Mouse (Mus musculus): ENCODE results near the gene Fbxo4. TPM values are rescaled to one million over a fixed set of nuclear protein-coding genes. Genes with fewer than 3 reads are reported as not detected.

The Fbxo4 gene
- 3.2 and 3.4 TPM in 2 replicates for polyA plus RNA-seq (2016; fragmentation: Nextera tagmentation; extraction: Ambion mirVana)

DNA sequence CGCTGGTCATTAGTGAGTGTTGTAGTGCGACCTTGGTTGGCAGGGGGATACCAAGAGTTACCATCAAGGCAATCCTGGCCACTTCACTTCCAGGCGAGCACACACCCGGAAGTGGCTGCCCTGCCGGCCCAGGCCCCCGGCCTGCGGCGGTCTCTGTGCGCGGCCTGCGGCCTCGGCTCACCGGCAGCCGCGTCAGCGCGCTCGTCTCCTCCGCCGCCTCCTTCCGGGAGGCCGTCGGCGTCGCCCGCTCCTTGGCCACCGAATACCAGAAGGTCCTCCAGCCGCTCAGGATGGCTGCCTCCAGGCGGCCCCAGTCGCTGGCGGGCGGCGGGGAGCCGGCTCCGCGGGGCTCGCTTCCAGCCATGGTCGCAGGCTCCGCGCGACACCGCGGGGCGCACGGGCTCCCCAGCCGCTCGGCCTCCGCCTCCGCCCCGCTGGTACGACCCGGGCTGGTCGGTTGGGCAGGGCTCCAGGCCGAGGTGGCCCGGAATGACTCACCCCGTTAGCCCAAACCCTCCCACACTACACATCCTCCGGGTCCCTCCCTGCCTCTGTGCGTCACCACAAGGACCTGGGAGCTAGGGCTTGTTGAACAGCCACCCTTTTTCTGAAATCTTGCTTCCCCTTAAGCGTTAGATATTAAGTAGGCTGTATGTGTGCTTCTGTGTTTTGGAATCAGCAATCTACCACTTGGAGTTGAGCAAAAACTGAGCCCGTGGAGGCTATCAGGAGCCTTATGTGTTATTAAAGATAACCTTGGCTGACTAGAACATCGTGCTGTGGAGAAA is at the start of gene Fbxo4:
TSS of gene Fbxo4 (minus strand) at position 513 of the 788 bp plus-strand sequence.
- Histone ChIP-seq H3K36me3 (peaks cover 20% of the 10 kb centered on the region), H3K4me3 (peak within 1 kb of the TSS; percentile 58), H3K27me3 (ENCODE audit: low read depth, poor library complexity, severe bottlenecking) (no peaks in the 10 kb centered on the region), H3K4me1 (peaks cover 4% of the 10 kb centered on the region; the same call in 1 of the 2 replicates), H3K27ac (peak within 1 kb of the TSS; percentile 90), H3K9me3 (replicated peaks) (no peaks in the 10 kb centered on the region)
- WGBS: 2% methylated on average over 61 of the region's 61 CpGs
- DNase-seq (ENCODE audit: low spot score): peak; percentile 77

DNA sequence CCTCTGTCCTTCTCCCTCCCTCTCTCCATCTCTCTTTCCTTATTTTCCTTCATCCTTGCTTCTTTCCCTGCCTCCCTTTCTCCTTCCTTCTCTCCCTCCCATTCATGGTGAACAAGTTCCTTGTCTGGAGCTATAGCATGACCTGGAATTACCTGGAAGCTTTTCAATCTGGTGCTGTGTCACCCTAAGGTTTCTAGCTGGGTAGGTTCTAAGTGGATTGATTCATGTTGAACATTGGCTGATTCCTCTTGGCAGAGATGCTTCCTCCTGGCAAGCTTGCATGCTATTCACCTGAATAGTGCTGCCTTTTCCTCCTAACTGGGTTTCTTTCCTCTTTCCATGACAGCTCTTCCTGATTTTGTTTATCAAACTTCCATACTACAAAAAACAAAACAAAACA is 49.6 kb upstream of the Fbxo4 start:
- no peaks in the 10 kb centered on the region for H3K27me3 ChIP-seq (ENCODE audit: low read depth, poor library complexity, severe bottlenecking)

GRCm38 (mm10) chr15:4028411-4028700 is 49.0 kb upstream of the Fbxo4 start:
- Histone ChIP-seq H3K27me3 (ENCODE audit: low read depth, poor library complexity, severe bottlenecking) (no peaks in the 10 kb centered on the region), H3K9me3 (replicated peaks) (no peaks in the 10 kb centered on the region), H3K36me3 (no peaks in the 10 kb centered on the region), H3K27ac (no peak overlapping the region), H3K4me1 (peaks cover 11% of the 10 kb centered on the region; the same call in 1 of the 2 replicates), H3K4me3 (peak overlapping the region; percentile 83; the same call in 1 of the 2 replicates)
- DNase-seq (ENCODE audit: low spot score): no peak
- WGBS: 82% methylated on average over 6 of the region's 6 CpGs

More for the DNA sequence above, 49.6 kb upstream of the Fbxo4 start:
- Histone ChIP-seq H3K9me3 (replicated peaks) (no peaks in the 10 kb centered on the region), H3K4me3 (no peak overlapping the region), H3K27ac (no peak overlapping the region), H3K36me3 (no peaks in the 10 kb centered on the region), H3K4me1 (peaks cover 11% of the 10 kb centered on the region; the same call in 1 of the 2 replicates)
- no peak for DNase-seq (ENCODE audit: low spot score)

GRCm38 (mm10) chr15:4027671-4028410 is 48.5 kb upstream of the Fbxo4 start:
- Histone ChIP-seq H3K9me3 (replicated peaks) (no peaks in the 10 kb centered on the region), H3K27me3 (ENCODE audit: low read depth, poor library complexity, severe bottlenecking) (no peaks in the 10 kb centered on the region), H3K27ac (peak overlapping the region; percentile 90), H3K36me3 (no peaks in the 10 kb centered on the region), H3K4me1 (peaks cover 11% of the 10 kb centered on the region; the same call in 1 of the 2 replicates), H3K4me3 (peak overlapping the region; percentile 83)
- WGBS: 12% methylated on average over 6 of the region's 6 CpGs
- DNase-seq (ENCODE audit: low spot score): peak; percentile 36

DNA sequence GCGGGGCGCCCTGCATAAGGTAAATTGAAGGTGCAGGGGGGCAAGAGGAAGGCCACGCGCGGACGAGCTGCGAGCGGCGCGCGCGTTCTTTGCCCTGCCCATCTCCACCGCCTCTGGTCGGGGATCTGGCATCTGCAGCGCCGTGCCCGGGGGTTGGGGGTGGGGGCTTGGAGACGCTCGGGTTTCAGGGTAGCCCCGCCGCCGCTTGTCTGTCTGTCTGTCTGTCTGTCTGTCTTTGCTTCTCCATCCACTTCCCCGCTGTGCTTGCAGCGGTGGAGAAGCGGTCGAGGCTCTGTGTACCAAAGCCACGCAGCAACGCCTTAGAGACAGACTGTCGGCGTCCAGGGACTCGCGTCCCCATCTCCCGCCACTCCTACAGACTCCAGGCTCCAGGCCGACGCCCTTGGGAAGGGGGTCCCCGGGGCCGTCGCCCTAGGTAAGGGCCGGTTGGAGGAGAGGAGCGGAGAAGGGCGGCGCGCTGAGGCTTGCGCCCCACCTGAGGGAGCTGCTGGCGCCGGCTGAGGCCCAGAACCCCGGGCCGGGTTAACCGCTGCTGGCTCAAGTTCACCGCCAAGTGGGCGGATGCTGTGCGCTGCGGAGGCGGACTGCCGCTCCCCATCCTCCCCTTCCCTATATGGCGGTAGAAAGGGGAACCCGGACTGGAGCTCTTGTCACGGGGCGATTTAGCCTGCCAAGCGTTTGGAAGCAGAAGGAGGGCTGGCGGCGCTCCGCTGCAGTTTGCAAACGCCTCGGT is 47.6 kb upstream of the Fbxo4 start:
- Histone ChIP-seq H3K27me3 (ENCODE audit: low read depth, poor library complexity, severe bottlenecking) (no peaks in the 10 kb centered on the region), H3K9me3 (replicated peaks) (no peaks in the 10 kb centered on the region), H3K4me1 (peaks cover 11% of the 10 kb centered on the region; the same call in 1 of the 2 replicates), H3K27ac (peak overlapping the region; percentile 90), H3K36me3 (no peaks in the 10 kb centered on the region), H3K4me3 (peak overlapping the region; percentile 83)
- peak; percentile 85 for DNase-seq (ENCODE audit: low spot score)
- under 1% methylated on average over 65 of the region's 65 CpGs for WGBS

GRCm38 (mm10) chr15:4026231-4026773 is 46.9 kb upstream of the Fbxo4 start, which contains the start of gene Oxct1:
Gene Oxct1 (plus strand): TSS chr15:4026383.
- Histone ChIP-seq H3K27me3 (ENCODE audit: low read depth, poor library complexity, severe bottlenecking) (no peaks in the 10 kb centered on the region), H3K9me3 (replicated peaks) (no peaks in the 10 kb centered on the region), H3K27ac (peak within 1 kb of the TSS; percentile 90), H3K4me3 (peak within 1 kb of the TSS; percentile 83), H3K36me3 (no peaks in the 10 kb centered on the region), H3K4me1 (peaks cover 11% of the 10 kb centered on the region; the same call in 1 of the 2 replicates)
- WGBS: under 1% methylated on average over 45 of the region's 45 CpGs
- peak; percentile 87 for DNase-seq (ENCODE audit: low spot score)

DNA sequence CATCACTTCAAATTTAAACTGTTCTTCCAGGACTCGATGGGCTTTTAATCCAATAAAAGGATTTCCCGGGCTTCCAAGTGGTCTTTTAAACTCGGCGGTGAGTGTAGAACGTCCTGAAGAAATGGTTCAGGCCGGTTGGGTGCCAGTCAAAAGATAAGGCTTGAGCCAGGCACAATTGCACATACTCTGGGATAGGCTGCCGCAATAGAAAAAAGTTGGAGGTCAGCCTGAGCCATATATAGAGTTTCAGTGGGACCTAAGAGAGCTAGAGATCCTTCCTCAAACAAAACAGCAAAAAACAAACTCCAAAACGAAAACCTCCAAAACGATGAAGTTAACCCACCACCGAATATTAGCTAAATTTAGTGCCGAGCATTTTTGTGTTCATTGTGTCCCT is 46.1 kb upstream of the Fbxo4 start:
- WGBS: 78% methylated on average over 11 of the region's 11 CpGs
- DNase-seq (ENCODE audit: low spot score): no peak
- Histone ChIP-seq H3K4me1 (peaks cover 11% of the 10 kb centered on the region; the same call in 1 of the 2 replicates), H3K27me3 (ENCODE audit: low read depth, poor library complexity, severe bottlenecking) (no peaks in the 10 kb centered on the region), H3K36me3 (no peaks in the 10 kb centered on the region), H3K4me3 (peak overlapping the region; percentile 83; the same call in 1 of the 2 replicates), H3K27ac (no peak overlapping the region; the same call in 1 of the 2 replicates), H3K9me3 (replicated peaks) (no peaks in the 10 kb centered on the region)

DNA sequence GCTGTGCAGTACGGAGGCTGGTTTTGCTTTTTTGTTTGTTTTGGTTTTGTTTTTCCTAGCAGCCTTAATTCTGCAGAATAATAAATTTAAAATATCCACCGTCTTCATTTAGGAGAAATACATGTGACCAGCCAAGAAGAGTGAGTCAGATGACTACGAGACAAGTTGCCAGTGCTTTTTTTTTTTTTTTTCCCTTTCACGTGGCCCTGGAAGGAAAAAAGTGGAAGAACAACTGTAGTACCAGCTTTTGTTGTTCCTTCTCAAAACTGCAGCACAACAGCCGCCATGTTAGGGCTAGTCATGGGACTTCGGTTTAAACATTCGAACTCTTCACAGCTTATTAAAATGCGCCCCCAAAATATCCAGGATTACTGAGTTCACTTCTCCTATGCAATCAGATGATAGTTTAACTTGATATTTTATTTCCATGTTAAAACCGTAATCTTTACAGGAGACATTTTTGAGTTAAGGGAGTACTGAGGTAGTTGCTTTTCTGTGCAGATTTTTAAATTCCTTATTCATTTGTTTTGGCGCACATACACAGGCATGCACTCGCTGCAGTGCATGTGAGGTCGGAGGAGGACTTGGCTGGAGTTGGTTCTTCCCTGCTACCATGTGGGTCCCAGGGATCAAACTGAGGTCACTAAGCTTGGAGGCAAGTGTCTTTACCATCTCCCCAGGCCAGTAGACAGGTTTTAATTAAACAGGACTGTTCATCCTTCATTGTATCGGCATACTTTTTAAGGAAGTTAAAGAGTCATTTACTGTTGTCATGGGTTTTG is 45.5 kb upstream of the Fbxo4 start:
- H3K36me3 ChIP-seq: no peaks in the 10 kb centered on the region
- 87% methylated on average over 13 of the region's 13 CpGs for WGBS
- no peak overlapping the region for H3K4me3 ChIP-seq
- no peaks in the 10 kb centered on the region for H3K27me3 ChIP-seq (ENCODE audit: low read depth, poor library complexity, severe bottlenecking)
- no peak for DNase-seq (ENCODE audit: low spot score)
- no peak overlapping the region for H3K27ac ChIP-seq
- peaks cover 11% of the 10 kb centered on the region; the same call in 1 of the 2 replicates for H3K4me1 ChIP-seq
- H3K9me3 ChIP-seq (replicated peaks): no peaks in the 10 kb centered on the region

GRCm38 (mm10) chr15:4023747-4024146 is 44.4 kb upstream of the Fbxo4 start:
- DNase-seq (ENCODE audit: low spot score): no peak
- Histone ChIP-seq H3K27me3 (ENCODE audit: low read depth, poor library complexity, severe bottlenecking) (no peaks in the 10 kb centered on the region), H3K4me1 (peaks cover 11% of the 10 kb centered on the region; the same call in 1 of the 2 replicates), H3K9me3 (replicated peaks) (no peaks in the 10 kb centered on the region), H3K27ac (no peak overlapping the region), H3K4me3 (no peak overlapping the region), H3K36me3 (no peaks in the 10 kb centered on the region)
- 95% methylated on average over 2 of the region's 2 CpGs for WGBS

GRCm38 (mm10) chr15:4020711-4021110 is 41.3 kb upstream of the Fbxo4 start:
- Histone ChIP-seq H3K27me3 (ENCODE audit: low read depth, poor library complexity, severe bottlenecking) (no peaks in the 10 kb centered on the region), H3K4me3 (no peak overlapping the region), H3K36me3 (no peaks in the 10 kb centered on the region), H3K4me1 (peaks cover 3% of the 10 kb centered on the region; the same call in 1 of the 2 replicates), H3K9me3 (replicated peaks) (no peaks in the 10 kb centered on the region), H3K27ac (no peak overlapping the region)
- WGBS: 83% methylated on average over 4 of the region's 4 CpGs
- DNase-seq (ENCODE audit: low spot score): no peak

DNA sequence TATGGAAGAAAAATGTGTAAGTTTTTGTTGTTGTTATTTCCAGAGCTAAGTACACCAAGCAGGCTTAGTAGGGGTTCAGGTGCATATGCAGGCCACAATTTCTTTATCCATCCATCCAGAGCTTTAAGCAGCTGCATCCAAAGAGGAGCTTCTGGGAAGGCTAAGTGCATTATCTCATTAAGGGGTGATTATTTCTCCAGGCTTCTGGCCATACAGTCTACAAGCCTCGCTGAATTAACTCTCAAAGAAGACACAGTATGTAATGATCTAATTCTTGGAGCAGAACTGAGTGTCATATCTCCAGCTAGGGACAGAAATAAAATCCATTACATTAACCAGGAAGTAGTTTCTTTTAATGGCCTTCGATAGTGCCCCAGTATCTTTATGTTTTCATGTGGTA is 34.5 kb upstream of the Fbxo4 start:
- DNase-seq (ENCODE audit: low spot score): no peak
- 88% methylated on average over 2 of the region's 2 CpGs for WGBS
- Histone ChIP-seq H3K4me1 (no peaks in the 10 kb centered on the region), H3K27ac (no peak overlapping the region), H3K27me3 (ENCODE audit: low read depth, poor library complexity, severe bottlenecking) (no peaks in the 10 kb centered on the region), H3K9me3 (replicated peaks) (no peaks in the 10 kb centered on the region), H3K36me3 (no peaks in the 10 kb centered on the region), H3K4me3 (no peak overlapping the region)

GRCm38 (mm10) chr15:4000536-4000935 is 21.2 kb upstream of the Fbxo4 start:
- Histone ChIP-seq H3K4me3 (no peak overlapping the region), H3K27me3 (ENCODE audit: low read depth, poor library complexity, severe bottlenecking) (no peaks in the 10 kb centered on the region), H3K27ac (no peak overlapping the region), H3K36me3 (no peaks in the 10 kb centered on the region), H3K4me1 (peaks cover 4% of the 10 kb centered on the region; the same call in 1 of the 2 replicates), H3K9me3 (replicated peaks) (no peaks in the 10 kb centered on the region; the same call in 1 of the 2 replicates)
- no peak for DNase-seq (ENCODE audit: low spot score)
- WGBS: 88% methylated on average over 2 of the region's 2 CpGs
